Mouse (Mus musculus) myocyte (in vitro differentiated cells): ENCODE measurements at regions not wholly inside any gene's neighbourhood (a gene's known extent, or its start where the extent isn't known, plus 50 kb on each side); places are given as distances from the start of the nearest gene placed in this dataset.

Source experiments
- E2F4 ChIP-seq: IDR thresholded peaks from one replicate; pipeline ENCODE4 v1.6.1; 2011; ENCODE audit warnings: mild to moderate bottlenecking, control low read depth, moderate library complexity; ENCODE audit not compliant: insufficient read depth
- POLR2A ChIP-seq: IDR thresholded peaks from one replicate; pipeline ENCODE4 v1.6.1; 2011; ENCODE audit warnings: low read depth, mild to moderate bottlenecking, control low read depth, moderate library complexity; ENCODE audit not compliant: insufficient read length

- TF ChIP-seq E2F4, result no peak
- no peak for TF ChIP-seq POLR2A
These were observed 129.6 kb upstream of the Galnt5 start for GRCm38 (mm10) chr2:57868046-57868445.
